Comparison of ENCODE assay signal across 16 mouse cellular contexts in genomic region chr4:138021651-138022050, GRCm38 (mm10).
"Had no signal": no experiment of that assay in that cellular context is flagged by ENCODE, and none has a peak within 500 bp of the region (broad histone marks: within the 10 kb centered on the region; RNA-seq: fewer than 3 reads in every experiment).

No protein-coding gene starts in this region.

- DNase-seq: kidney, adult 18-20 months; kidney, postnatal 10 days; kidney, postnatal 4 days; liver; liver, embryonic 13.5 days; liver, postnatal 0 days; lung, postnatal 14 days; right cerebral cortex, postnatal 4 days; spleen, adult 18-20 months; thymus, adult 18-20 months; thymus, postnatal 25 days had no signal

- H3K4me2 ChIP-seq: limb, embryonic 12.5 days; liver, embryonic 13.5 days; lung, embryonic 15.5 days had no signal

- H3K27me3 ChIP-seq: limb, embryonic 12.5 days; liver, embryonic 13.5 days; lung, embryonic 15.5 days; megakaryocyte, embryonic 14.5 days had no signal

- ATAC-seq: liver, postnatal 0 days had no signal

- H3K9me3 ChIP-seq: limb, embryonic 12.5 days; liver, embryonic 13.5 days; lung, embryonic 15.5 days; megakaryocyte, embryonic 14.5 days had no signal

- H3K27ac ChIP-seq: layer of hippocampus, adult 2 months; limb, embryonic 12.5 days; liver, embryonic 13.5 days; lung, embryonic 15.5 days; macrophage had no signal

- H3K9ac ChIP-seq: limb, embryonic 12.5 days; liver, embryonic 13.5 days; liver, postnatal 0 days; lung, embryonic 15.5 days had no signal

- H3K4me3 ChIP-seq: layer of hippocampus, adult 2 months; limb, embryonic 12.5 days; liver, embryonic 13.5 days; lung, embryonic 15.5 days; megakaryocyte, embryonic 14.5 days had no signal
